Mouse (Mus musculus): Measurements from ENCODE around the gene Rrh.
A peak's percentile ranks its signal among the peaks of the same experiment; 100 is the strongest.
"Not testable (repeated sequence)": the region's sequence is repeated elsewhere in the genome, so short reads cannot be mapped to it uniquely, and the experiment has no call there.

Rrh gene

GRCm38 (mm10) chr3:129781435-129781834 lies 41.0 kb downstream of the Rrh start:
- DNase-seq: no peak

GRCm38 (mm10) chr3:129771210-129771609 lies 51.2 kb downstream of the Rrh start:
- no peak for DNase-seq

DNA sequence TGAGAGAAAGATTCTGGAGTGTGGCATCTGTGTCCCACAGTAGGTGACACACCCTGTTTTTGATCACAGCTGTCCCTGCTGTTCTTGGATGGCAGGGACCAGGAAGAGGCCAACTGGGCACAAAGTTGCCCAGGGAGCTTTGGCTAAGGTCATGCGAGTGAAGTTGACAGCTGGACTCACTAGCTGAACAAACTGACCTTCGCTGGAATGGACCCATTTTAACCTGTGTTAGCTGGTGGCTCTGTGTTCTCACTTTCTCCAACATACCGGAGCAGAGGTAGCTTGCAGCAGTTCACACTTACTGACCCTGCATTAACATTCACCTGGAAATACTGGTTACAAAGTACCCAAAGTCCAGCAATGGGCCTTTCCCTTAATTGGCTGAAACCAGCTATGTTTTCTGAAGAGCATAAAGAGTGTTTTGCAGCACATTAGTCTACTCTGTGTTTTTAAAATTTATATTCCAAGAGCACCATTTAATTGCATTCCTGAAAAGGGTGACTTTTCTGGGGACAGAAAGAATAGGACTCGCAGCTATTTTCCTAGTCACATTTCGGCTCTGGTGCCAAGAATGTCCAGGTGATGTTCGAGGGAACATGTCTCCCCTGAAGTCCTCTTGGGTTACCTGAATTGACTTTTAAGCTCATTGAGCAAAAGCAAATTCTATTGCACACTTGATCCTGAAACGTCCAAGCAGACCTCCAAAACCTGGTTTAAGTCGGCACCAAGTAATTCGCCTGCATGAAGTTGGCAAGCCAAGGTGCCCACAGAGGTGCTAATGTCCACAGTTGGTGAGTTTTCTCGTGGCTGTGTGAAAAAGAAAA lies 55.2 kb downstream of the Rrh start:
- peak; percentile 4 for DNase-seq

- no peak for DNase-seq
Observed at GRCm38 (mm10) chr3:129766106-129766505, 56.3 kb downstream of the Rrh start.

DNA sequence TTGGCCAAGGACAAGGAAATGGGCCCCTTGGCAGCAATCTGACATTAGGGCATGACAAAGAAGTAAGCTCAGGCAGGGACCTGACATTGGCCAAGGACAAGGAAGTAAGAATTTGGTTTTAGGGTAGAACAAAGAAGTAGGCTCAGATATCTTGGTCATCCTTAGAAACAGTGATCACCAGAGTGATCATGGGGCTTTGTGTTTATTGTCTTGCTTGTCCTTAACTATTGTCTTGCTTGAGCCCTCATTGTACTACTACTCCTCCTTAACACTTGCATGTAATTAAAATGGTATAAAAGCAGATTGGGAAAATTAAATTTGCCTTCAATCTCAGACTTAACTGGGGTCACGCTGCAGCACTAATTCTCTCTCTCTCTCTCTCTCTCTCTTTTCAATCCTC lies 64.8 kb downstream of the Rrh start:
- DNase-seq: not testable (repeated sequence)

- peak; percentile 47 to 58 for DNase-seq
Observed at GRCm38 (mm10) chr3:129754650-129755604, 67.5 kb downstream of the Rrh start, which contains the start of gene Egf. Gene Egf (minus strand): TSS chr3:129755316.

All from cerebellum, postnatal 10 days (tissue).